Mouse (Mus musculus): ENCODE data around the gene Pla2g12a.

Gene Pla2g12a

DNA sequence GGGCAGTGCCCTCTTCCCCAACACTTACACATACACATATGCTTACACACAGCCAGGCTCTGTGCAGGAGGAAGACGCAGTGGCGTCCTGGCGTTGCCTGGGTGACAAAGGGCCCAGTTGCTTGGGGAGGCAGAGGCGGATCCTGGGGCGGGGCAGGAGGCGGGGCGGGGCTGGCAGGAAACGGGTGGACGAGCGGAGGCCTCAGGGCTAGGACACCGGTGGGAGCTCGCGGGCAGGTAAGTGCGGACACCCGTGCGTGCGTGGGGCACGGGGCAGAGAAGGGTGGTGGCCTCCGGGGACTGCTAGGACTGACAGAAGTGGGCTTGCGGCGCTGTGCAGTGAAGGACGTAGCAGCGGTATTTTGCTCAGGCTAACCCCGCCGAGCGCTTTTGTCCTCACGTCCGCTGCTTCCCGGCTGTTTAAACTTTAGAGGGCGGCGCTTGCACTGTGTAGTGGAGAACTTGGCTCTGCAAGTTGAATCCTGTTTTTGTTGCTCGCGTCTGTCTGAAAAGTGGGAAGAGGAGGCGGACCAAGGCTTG, 22.9 kb downstream of the Pla2g12a start, which contains the start of gene Casp6:
Gene Casp6, plus strand, starts transcription at position 155 of the 539 bp plus-strand sequence.
- DNase-seq: peak; percentile 61 to 77

DNA sequence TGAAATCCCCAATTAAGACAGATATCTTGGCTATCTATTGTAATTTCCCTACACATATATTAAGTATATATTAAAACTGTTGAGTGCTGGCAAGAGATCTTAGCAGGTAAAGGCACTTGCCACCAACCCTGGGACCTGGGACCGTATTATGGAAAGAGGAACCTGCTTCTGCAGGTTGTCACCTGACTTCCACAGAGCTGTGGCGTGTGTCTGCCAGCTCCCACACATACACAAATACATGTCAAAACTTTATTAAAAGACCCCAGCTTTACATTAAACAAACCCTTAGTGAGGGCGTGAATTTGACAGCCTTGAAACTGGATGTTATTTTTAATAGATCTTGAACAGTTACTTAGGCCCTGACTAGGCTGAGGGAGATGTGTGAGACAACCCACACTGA, 25.0 kb downstream of the Pla2g12a start:
- DNase-seq: no peak

DNA sequence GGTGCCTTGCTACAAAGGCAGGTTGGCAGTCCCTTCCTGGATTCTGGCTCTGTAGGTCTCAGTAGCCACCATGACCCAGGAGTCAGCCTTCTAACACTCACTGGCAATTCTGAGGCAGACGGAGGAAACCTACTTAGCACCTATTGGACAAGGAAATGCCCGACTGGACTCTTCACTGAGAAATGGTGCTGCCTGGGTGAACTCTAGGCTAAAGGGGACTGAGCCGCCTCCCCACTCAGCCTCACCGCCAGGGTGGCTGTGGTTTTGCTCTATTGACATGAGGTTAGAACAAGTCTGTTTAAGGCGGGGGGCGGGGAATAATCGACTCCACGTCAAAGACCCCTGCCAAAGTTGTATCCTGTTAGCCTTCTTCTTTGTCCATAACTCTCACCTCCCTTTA, 25.5 kb downstream of the Pla2g12a start:
- DNase-seq: peak; percentile 16 to 22

DNA sequence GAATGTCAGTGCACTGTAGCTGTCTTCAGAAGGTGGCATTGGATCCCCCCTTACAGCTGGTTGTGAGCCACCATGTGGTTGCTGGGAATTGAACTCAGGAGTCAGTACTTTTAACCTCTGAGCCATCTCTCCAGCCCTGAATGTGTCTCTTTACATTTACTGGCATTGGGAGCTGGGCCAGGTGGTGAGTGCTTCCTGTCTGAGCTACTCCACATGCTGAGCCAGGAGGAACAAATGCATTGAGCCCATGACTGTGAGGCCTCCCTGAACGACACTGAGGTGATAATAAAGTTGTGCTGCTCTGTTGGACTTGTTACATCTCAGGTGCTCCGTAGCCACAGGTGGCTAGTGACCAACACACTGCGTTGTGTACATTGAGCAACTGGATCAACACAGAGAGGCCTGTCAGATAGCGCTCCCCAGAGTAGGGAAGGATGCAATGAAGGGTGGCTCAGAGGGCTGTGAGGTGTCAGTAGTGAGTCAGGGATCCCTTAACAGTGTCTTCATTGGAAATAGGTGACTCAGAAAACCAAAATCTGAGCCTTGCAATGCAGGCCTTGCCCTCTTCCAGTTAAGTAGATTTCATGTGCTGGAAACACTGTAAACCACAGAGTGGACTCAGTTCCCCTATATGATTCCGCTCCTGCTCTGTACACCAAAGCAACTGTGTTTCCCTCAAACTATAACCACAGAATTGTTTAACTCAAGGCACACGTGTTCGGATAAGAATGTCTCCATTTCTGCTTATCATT, 26.2 kb downstream of the Pla2g12a start:
- DNase-seq: no peak

DNA sequence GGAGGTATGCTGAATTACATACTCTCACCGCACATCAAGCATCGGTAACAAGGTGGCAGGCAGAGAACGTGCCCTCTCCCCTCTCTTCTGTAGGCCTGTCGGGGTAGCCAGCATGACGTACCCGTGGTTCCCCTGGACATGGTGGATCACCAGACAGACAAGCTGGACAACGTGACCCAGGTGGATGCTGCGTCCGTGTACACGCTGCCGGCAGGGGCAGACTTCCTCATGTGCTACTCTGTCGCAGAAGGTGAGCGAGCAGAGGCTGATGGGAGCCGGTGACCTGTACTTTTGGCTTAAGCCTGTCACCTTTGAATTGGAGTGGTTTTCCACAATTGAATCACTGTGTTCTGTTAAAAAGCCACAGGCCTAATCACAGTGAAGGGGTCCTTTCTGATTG, 33.6 kb downstream of the Pla2g12a start:
- DNase-seq: no peak

DNA sequence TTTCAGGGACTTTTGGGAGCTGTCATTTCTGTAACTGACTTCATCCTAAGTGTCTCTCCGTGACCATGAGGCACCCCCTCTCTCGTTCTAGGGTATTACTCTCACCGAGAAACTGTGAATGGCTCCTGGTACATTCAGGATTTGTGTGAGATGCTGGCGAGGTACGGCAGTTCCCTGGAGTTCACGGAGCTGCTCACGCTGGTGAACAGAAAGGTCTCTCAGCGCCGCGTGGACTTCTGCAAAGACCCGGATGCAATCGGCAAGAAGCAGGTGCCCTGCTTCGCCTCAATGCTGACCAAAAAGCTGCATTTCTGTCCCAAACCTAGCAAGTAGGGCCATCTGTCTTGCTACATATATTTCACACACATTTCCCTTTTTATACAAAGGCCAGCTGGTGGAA, 34.8 kb downstream of the Pla2g12a start:
- no peak for DNase-seq

DNA sequence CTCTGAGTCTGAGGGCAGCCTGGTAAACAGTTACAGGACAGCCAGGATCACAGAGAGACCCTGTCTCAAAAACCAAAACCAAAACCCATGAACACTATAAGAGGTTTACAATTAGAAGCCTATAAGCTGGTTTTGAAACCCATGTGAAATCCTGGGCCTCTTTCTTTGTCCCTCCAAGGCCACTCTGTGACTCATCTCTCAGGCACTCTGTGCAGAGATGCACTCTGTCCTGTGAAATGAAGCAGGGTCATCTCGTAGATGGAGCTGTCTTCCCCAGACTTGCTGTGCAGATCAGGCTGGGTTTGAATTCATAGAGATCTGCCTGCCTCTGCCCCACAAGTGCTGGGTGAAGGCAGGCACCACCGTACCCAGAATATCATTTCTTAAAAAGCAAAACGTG, 39.0 kb downstream of the Pla2g12a start:
- no peak for DNase-seq

DNA sequence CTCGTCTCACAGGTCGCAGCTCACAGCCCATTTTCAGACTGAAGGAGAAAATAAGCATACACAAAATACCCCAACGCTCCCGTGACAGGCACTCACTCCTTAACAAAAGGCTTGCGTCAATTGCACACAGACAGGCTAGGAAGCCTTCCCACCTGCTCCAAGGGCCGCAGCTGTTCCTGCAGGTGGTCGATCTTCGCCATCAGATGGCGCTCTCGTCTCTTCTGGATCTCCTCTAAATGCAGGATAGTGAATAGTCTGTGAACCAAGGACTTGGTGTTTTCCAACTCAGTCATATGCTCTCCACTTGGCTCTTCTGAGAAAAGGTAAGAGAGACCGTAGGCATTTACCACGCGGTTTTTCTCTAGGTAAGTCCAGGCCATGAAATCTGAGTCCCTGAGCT, 40.0 kb downstream of the Pla2g12a start:
- peak; percentile 80 to 83 for DNase-seq

DNA sequence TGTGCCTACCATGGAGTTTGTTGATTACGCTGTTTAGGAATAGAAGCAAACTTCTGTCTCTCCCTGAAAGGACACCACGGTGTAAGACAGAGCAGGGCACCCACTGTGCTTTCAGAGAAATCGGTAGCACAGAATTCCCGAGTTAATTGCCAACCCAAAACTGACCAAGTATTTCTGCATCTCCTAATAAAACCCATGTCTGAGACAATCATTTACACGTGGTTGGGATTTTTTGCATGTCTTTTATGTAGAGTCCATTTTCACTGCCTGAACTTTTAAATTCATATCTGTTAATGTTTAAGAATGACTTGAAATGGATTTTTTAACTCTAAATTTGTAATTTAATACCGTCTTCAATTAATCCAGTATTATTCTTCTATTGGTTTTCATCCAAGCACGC, 45.2 kb downstream of the Pla2g12a start:
- no peak for DNase-seq

DNA sequence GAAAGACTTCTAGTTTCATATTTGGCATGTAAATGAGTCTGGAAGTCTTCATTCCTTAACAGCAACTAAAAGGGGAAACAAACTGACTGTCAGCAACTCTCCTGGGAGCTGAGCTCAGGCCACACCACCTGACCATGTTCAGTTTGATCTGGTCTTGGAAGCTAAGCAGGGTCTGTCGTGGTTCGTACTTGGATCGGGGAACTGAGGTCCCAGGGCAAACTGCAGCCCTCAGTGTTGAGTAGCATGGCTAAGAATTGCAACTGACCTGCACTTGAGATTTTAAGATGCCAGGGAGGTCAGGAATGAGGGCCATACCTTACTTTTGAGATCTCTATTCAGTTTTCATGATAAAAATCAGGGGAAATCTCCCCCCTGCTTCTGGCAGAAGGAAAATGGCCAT, 47.5 kb downstream of the Pla2g12a start:
- no peak for DNase-seq

DNA sequence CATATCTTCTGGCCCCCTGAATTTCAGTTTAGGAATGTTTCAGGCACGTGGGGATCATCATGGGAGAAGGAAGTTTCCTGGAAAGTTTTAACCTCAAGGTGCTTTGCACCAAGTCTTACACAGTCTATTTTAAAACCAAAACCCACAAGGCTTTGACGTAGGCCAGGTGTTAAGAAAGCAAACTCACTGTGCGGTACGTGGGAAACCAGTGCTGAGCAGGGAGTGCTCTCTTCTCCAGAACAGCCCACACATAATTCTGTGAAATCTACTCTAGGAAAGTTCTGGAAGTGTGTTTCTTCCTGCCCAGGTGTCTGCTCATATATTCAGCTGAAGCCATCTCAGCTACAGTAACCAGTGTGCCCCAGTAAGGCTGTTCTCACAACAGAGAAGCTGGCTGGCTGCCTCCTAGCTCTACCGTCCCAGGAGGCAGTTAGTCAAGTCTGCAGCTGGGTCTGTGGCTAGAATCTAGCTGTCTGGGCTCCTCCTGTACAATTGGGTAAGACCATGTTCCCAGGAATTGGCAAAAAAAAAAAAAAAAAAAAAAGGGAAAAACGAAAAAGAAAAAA, 51.9 kb downstream of the Pla2g12a start:
- peak in 1 of 2 experiments; percentile 9 for DNase-seq

DNA sequence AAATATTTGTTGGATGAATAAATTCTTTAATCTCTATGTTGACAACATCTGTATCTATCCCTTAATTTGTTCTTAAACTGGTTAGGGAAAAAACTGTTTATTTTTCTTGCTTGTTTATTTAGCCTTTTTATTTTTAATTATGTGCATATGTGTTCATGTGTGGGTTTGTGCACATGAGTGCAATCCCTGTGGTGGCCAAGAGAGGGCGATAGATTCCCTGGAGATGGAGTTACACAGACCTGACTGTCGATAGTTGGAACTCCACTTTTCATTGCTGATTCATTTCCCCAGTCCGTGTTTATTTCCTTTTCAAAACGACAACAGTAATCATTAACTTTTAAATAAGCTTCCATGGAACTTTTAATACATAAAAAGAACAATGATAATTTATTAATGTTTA, 54.0 kb downstream of the Pla2g12a start:
- peak; percentile 25 to 26 for DNase-seq

DNA sequence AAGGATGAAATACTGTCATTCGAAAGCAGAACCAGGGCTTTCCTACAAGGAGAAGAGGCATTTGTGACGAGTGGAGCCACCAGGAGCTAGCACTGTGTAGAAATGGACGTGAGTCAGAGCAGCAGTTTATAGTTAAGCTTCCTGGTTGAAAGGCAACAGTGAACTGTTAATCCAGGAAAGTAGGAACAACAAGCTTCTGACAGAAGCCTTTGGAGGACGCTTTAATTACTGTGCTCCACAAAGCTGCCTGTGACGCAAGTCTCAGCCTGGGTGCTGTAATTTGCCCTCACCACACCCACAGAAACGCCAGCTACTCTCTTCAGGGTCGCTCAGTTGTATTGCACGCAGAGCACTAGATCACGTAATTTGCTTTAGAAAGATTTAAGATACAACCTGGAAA, 58.2 kb downstream of the Pla2g12a start:
- DNase-seq: no peak

DNA sequence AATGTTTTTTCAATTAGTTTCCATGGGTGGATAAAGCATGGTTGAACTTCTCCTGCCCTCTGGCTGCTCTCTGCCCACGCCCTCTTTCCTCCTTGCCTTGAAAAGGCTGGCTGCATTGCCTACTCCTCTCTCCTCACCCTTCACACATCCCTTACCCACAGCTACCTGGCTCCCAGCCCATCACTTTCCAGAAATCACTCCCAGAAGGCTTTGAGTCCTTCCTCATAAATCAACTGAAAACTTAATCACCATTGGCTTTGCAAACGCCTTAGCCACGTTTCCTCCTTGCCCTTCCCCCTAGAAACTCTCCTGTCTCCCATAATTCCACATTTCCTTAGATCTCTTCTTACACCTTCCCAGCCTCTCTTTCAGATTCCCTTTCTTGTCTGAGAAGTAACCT, 59.4 kb downstream of the Pla2g12a start:
- DNase-seq: peak; percentile 5 to 8

DNA sequence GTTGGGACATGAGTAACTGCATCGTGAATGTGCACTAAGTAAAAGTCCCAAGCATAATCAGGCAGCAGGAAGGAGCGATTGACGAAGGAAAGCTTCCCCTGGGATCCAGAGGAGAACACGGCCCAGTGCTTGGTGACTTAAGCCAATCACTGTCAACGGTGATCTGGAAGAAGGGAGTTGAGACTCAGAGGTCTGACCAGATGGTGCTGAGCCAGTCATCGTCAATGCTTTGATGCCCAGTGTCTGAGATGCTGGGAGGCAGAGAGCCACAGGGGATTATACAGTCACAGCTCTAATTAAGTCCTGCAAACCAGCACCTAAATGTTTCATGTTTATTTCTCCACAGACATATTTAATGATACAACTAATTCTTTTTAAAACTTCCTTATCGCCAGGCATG, 60.7 kb downstream of the Pla2g12a start:
- peak in 1 of 2 experiments; percentile 8 for DNase-seq

DNA sequence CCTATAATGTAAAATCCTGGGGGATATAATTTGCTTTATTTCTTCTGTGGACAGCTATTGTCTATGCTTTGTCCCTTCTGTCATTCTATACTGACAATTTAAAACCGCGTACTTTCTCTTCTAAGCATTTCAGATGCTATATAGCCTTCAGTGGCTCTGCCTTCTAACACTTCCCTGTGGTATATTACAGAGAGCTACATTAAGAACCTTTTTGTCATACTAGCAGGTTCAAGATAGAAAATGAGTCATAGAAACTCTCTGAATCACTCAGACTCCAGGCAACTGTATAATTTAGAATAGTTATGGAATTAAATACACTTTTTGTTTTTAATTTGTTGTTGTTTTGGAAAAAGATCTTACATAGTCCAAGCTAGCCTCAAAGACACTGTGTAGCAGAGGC, 62.4 kb downstream of the Pla2g12a start:
- no peak for DNase-seq

DNA sequence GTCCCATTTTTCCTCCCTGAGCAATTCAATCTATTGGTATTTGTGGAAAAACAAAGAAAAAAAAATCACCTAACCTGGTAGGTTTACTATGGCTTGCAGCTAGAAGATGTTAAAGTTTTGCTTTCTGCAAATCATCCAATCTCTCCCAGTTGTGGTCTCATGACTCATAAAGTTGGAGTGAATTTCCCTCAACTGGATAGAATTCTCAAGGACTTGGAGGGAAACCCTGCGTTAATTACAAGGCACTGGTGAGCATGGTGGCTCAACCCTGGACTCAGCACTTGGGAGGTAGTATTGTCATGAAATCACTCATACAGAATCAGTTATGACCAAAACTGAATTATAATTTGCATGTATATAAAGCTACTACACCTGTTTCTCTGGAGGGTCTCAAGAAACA, 62.9 kb downstream of the Pla2g12a start:
- DNase-seq: no peak

DNA sequence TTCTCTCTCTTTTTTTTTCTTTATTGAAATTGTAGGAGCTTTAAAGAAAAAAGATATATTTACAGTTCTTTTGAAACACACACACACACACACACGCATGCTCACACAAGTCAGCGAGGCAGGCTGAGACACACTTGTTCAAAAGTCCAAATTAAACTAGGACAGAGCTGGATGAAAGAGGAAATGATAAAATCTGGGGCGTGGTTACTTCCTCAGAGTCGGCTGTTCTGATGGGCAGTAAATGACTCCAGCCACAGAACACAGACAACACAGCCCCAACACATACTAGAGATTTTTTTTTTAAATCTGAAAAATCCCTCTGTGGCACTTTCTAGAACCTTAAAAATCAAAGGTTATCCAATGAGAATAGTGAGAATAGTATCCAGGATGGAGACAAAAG, 65.4 kb downstream of the Pla2g12a start:
- no peak for DNase-seq
